Mouse (Mus musculus) kidney, postnatal 0 days (tissue): ENCODE measurements around the gene Aurka. TPM values are rescaled to one million over a fixed set of nuclear protein-coding genes. Genes with fewer than 3 reads are reported as not detected.

ENCODE experiments used
- ATAC-seq: fragments of 200-750 bp; cut with Nextera tagmentation; replicated peaks from 2 replicates; pipeline ENCODE4 v1.8.0; 2017; ENCODE audit warnings: low read depth, moderate number of reproducible peaks, moderate TSS enrichment, moderate library complexity; ENCODE audit not compliant: low FRiP score
- DNase-seq: peaks from one replicate; pipeline ENCODE4 v3.0.0-alpha.2; 2016; ENCODE audit warnings: low spot score
- H3K27ac ChIP-seq: fragments of 300-500 bp; sonication (generic); 2 replicates; pipeline ENCODE4 v1.5.1; 2014; ENCODE audit warnings: mild to moderate bottlenecking
- H3K27me3 ChIP-seq: fragments of 300-500 bp; sonication (generic); 2 replicates; pipeline ENCODE4 v1.6.1; 2014; ENCODE audit warnings: low read length, mixed read lengths; ENCODE audit not compliant: insufficient read depth
- H3K36me3 ChIP-seq: fragments of 300-500 bp; sonication (generic); 2 replicates; pipeline ENCODE4 v1.6.1; 2014; ENCODE audit warnings: low read length, mixed read lengths; ENCODE audit not compliant: insufficient read depth
- H3K4me1 ChIP-seq: fragments of 300-500 bp; sonication (generic); replicated peaks from 2 replicates; pipeline ENCODE4 v1.6.1; 2014; ENCODE audit warnings: antibody characterized with exemption, low read length, mixed read lengths; ENCODE audit not compliant: insufficient read depth
- H3K4me2 ChIP-seq: fragments of 300-500 bp; sonication (generic); 2 replicates; pipeline ENCODE4 v1.6.1; 2014; ENCODE audit warnings: mild to moderate bottlenecking, low read length, moderate library complexity, mixed read lengths
- H3K4me3 ChIP-seq: fragments of 300-500 bp; sonication (generic); replicated peaks from 2 replicates; pipeline ENCODE4 v1.5.1; 2014; ENCODE audit warnings: low read depth, low read length
- H3K9ac ChIP-seq: fragments of 300-500 bp; sonication (generic); 2 replicates; pipeline ENCODE4 v1.6.1; 2014; ENCODE audit warnings: low read depth, low read length
- H3K9me3 ChIP-seq: fragments of 300-500 bp; sonication (generic); replicated peaks from 2 replicates; pipeline ENCODE4 v1.6.1; 2016; ENCODE audit warnings: low read length, inconsistent platforms, mixed read lengths
- CTCF ChIP-seq: IDR thresholded peaks from 2 replicates; pipeline ENCODE4 v1.5.1; 2016; ENCODE audit warnings: antibody characterized with exemption, low read depth, mild to moderate bottlenecking, moderate library complexity
- WGBS: fragments of 180-500 bp; shearing (Covaris S2); extraction: QIAGEN DNeasy Blood & Tissue Kit; methylation state at CpG from one replicate; pipeline ENCODE4 v1.1.7; 2014; 5-methylcytosine and 5-hydroxymethylcytosine counted together
- polyA plus RNA-seq: library from polyadenylated mRNA; unstranded; fragments of >200 nt; fragmentation: Nextera tagmentation; extraction: Ambion mirVana; gene quantifications from 2 replicates; pipeline ENCODE4 v1.2.1, GENCODE M21; 2015

Aurka gene
- polyA plus RNA-seq, 1 experiment from 2014 or later, result 40.0 TPM

DNA sequence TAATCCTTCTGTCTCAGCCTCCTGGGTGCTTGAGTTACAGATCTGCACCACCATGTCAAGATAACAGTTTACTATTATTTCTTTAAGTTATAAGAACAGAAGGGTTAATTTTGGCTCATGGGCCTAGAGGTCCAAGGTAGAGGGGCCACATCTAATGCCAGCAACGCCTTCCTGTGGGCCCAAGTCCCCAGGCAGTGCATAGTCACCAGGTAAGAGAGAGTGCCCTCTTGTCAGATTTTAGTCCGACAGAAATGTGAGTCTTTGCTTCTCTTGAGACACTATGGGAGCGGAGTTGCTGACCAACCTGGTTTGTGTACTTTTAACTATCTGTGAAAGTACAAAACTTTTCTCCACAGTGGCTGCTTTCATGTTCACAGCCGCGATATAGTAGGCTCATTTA lies 25.7 kb downstream of the Aurka start:
- Histone ChIP-seq H3K4me1 (no peaks in the 10 kb centered on the region), H3K36me3 (no peaks in the 10 kb centered on the region), H3K4me2 (peak overlapping the region; percentile 97; the same call in 1 of the 2 replicates), H3K9ac (no peak overlapping the region), H3K27me3 (no peaks in the 10 kb centered on the region), H3K27ac (no peak overlapping the region), H3K9me3 (no peaks in the 10 kb centered on the region), H3K4me3 (peak overlapping the region; percentile 65)
- no peak for TF ChIP-seq CTCF
- ATAC-seq (no peak), DNase-seq (no peak)
- WGBS, result 21% methylated on average over 5 of the region's 5 CpGs

DNA sequence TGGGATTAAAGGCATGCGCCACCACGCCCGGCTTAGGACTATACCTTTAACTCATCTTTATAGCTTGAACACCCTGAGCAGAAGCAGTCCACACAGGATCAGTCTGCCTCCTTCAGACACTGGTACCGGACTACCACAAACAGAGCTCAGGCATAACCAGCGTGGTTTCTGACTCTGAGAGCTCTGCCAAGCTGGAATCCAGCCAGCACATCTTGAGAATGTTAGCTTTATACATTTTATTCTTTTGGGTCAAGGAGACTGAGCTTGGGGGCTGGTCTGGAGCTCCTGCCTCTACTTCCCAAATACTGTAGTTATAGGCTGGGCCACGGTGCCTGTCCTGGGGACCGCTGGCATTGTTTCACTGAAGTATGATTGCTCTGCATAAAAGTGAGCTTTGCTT lies 26.6 kb downstream of the Aurka start:
- DNase-seq (no peak), ATAC-seq (no peak)
- no peaks in the 10 kb centered on the region for H3K4me1 ChIP-seq
- H3K9me3 ChIP-seq, result no peaks in the 10 kb centered on the region
- 92% methylated on average over 7 of the region's 7 CpGs for WGBS
- H3K4me2 ChIP-seq, result no peak overlapping the region
- no peak overlapping the region for H3K9ac ChIP-seq
- no peak overlapping the region for H3K27ac ChIP-seq
- no peaks in the 10 kb centered on the region for H3K36me3 ChIP-seq
- no peak overlapping the region for H3K4me3 ChIP-seq
- no peaks in the 10 kb centered on the region for H3K27me3 ChIP-seq
- no peak for TF ChIP-seq CTCF

DNA sequence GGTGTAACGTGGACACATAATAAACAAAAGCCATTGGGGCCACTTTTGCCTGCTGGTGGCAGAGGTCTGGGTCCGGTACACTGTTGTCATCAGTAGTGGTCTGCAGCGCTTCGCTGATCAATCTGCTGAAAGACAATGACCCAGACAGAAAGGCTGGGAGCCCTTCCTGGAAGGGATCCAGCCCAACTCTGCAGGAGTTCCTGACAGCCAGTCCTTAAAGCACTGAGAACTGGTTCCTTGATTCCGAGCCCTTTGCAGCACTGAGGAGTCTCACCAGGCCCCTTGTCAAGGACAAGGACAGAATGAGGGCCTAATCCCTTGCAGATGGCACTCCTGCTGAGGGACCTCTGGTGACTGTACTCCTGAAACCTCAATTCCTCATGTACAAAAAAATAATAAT lies 28.7 kb downstream of the Aurka start:
- TF ChIP-seq CTCF, result no peak
- WGBS, result 66% methylated on average over 5 of the region's 5 CpGs
- Histone ChIP-seq H3K27ac (no peak overlapping the region), H3K9me3 (no peaks in the 10 kb centered on the region), H3K36me3 (no peaks in the 10 kb centered on the region), H3K4me3 (no peak overlapping the region), H3K4me1 (no peaks in the 10 kb centered on the region), H3K27me3 (no peaks in the 10 kb centered on the region), H3K9ac (no peak overlapping the region), H3K4me2 (no peak overlapping the region)
- DNase-seq (no peak), ATAC-seq (no peak)

DNA sequence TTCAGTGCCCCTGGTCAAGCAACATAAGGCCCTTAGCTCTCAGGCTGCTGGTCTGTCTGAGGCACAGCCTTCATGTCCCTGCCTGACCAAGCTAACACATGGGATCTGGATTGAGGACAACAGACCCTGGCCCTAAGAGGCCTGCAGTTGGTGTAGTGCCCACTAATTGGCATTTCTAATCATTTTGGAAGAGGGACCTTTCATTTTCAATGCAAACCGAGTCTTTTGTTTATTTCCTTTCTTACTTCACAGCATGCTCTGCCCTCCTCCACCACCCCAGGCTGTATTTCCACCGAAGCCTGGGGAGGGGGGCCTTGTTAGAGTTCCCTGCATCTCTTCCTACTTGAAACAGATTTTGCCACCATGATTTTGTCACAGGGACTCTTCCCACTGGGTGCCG lies 29.4 kb downstream of the Aurka start:
- no peak for DNase-seq
- ATAC-seq, result no peak
- H3K9ac ChIP-seq, result no peak overlapping the region
- no peaks in the 10 kb centered on the region for H3K27me3 ChIP-seq
- H3K4me2 ChIP-seq, result no peak overlapping the region
- H3K36me3 ChIP-seq, result no peaks in the 10 kb centered on the region
- TF ChIP-seq CTCF, result no peak
- no peak overlapping the region for H3K4me3 ChIP-seq
- WGBS, result 73% methylated on average over 3 of the region's 3 CpGs
- H3K27ac ChIP-seq, result no peak overlapping the region
- no peaks in the 10 kb centered on the region for H3K4me1 ChIP-seq
- no peaks in the 10 kb centered on the region for H3K9me3 ChIP-seq

DNA sequence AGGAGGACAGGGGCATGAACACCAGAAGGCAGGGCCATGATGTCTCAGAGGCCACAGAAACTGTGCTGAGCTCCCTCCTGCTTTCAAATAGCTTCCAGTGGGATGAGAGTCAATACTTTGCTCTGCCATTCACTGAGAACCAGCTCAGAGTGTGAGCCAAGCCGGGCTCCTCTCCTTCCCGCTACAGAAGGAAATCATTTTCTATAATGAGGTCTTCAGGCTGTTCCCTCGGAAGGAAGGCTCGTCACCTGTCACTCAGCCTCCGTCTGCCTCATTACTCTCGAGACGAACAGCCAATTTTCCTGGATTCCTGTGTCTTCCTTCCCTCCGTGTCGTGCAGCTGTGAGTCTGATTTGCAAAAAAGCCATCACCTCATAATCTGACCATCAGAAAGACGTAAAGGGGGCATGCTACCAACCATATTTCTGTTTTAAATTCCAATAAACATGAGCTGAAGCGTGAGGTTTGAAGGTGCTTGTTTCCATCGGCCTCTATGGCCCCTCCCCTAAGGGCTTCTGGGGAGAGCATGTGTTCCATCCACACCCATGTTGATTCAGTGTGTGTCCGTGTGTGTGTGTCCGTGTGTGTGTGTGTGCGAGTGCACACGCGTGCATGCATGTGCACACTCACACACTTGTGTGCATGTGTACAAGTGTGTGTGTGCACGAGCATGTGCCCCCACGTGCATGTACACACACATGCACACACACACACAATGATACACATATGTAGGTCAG lies 32.0 kb downstream of the Aurka start:
- no peaks in the 10 kb centered on the region for H3K36me3 ChIP-seq
- no peak overlapping the region for H3K27ac ChIP-seq
- no peak for TF ChIP-seq CTCF
- no peak overlapping the region for H3K4me2 ChIP-seq
- WGBS, result 63% methylated on average over 19 of the region's 19 CpGs
- H3K9ac ChIP-seq, result no peak overlapping the region
- no peak for ATAC-seq
- no peak for DNase-seq
- H3K27me3 ChIP-seq, result no peaks in the 10 kb centered on the region
- no peaks in the 10 kb centered on the region for H3K4me1 ChIP-seq
- H3K4me3 ChIP-seq, result no peak overlapping the region
- H3K9me3 ChIP-seq, result no peaks in the 10 kb centered on the region

DNA sequence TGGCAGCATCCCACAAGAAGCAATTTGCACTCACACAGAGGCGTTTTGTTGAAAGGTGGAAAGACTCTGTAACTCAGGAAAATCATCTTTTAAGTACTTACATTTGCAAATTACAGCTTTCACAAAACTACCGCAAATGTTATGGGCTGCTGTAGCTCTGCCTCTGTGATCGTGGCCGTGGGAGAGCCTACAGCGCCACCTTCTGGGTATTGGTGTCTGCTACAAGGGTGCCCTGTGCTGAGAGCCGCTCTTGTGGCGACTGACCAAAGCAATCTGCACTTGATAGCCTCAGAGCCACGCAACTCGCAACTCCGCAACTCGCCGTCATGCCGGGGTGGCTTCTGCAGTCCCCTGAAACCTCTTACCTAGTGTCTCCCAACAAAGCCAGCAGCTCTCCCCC lies 41.2 kb downstream of the Aurka start:
- no peaks in the 10 kb centered on the region for H3K36me3 ChIP-seq
- no peak overlapping the region for H3K4me3 ChIP-seq
- H3K4me1 ChIP-seq, result no peaks in the 10 kb centered on the region
- peak; percentile 74 for TF ChIP-seq CTCF
- no peak overlapping the region for H3K27ac ChIP-seq
- no peaks in the 10 kb centered on the region for H3K27me3 ChIP-seq
- DNase-seq (peak; percentile 74), ATAC-seq (no peak)
- no peaks in the 10 kb centered on the region for H3K9me3 ChIP-seq
- no peak overlapping the region for H3K4me2 ChIP-seq
- no peak overlapping the region for H3K9ac ChIP-seq
- 6% methylated on average over 13 of the region's 13 CpGs for WGBS

DNA sequence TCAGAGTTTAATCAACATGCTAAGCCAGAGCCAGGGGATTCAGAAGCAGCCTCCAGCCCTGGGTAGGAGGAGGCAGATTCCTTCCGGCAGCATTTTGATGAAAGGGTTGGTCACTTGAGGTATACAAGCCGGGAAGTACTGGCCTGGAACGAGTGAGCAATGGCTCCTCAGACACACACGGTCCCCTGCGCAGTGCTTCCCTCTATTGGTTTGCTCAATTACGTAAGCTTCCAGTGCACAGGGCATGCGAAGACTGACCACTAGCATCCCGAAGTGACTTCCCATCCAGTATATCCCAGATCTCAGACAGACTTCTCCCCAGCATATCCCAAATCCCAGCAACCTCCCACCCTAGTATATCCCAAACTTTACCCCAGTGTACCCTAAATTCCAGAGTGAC lies 42.1 kb downstream of the Aurka start:
- H3K36me3 ChIP-seq, result no peaks in the 10 kb centered on the region
- ATAC-seq (no peak), DNase-seq (no peak)
- WGBS, result 49% methylated on average over 8 of the region's 8 CpGs
- TF ChIP-seq CTCF, result peak; percentile 7; the same call in 1 of the 2 replicates
- H3K4me3 ChIP-seq, result no peak overlapping the region
- H3K4me2 ChIP-seq, result no peak overlapping the region
- no peak overlapping the region for H3K9ac ChIP-seq
- H3K9me3 ChIP-seq, result no peaks in the 10 kb centered on the region
- H3K4me1 ChIP-seq, result no peaks in the 10 kb centered on the region
- H3K27ac ChIP-seq, result no peak overlapping the region
- no peaks in the 10 kb centered on the region for H3K27me3 ChIP-seq
